ENCODE assay signal across 16 mouse cellular contexts in the genomic region with DNA sequence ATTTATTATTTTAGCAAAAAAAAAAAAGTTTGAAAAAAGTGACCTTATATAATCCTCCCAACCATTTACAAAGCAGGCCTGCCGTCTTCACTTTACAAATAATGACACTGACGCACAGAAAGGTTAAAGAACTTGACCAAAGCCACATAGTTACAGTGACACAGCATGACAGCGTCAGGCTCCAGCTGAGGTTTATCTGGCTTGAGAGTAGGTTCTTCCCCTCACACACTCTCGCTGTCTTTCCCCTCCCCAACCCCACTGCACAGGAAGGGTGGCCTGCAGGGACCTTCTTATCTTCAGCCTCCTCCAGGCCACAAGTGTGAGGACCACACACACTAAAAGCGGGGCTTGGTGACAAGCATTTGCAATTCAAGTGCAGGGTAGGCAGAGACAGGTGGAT. TPM values are rescaled to one million over a fixed set of nuclear protein-coding genes. Genes with fewer than 3 reads are reported as not detected.
A peak's percentile ranks its signal among the peaks of the same experiment; 100 is the strongest.
DNase-seq lines count a peak whose midpoint lies in the region; ATAC-seq and TF ChIP-seq lines count a peak whose summit lies in the region.
"Had no signal": no experiment of that assay in that cellular context is flagged by ENCODE, and none has a peak within 500 bp of the region (broad histone marks: within the 10 kb centered on the region; RNA-seq: fewer than 3 reads in every experiment).

No protein-coding gene starts in this region.

- H3K4me1 ChIP-seq in heart, adult 2 months (ENCODE audit: control insufficient read depth, insufficient read depth, low read length): no peaks in the 10 kb centered on the region
- H3K4me1 ChIP-seq in liver, postnatal 0 days (ENCODE audit: insufficient read depth): no peaks in the 10 kb centered on the region
- no peaks in the 10 kb centered on the region for H3K4me1 ChIP-seq in liver, embryonic 12.5 days
- H3K4me1 ChIP-seq: limb, embryonic 10.5 days had no signal

- H3K9ac ChIP-seq in heart, adult 2 months (ENCODE audit: low read depth, low read length): no peak overlapping the region
- H3K9ac ChIP-seq in liver, postnatal 0 days (replicated peaks): no peak overlapping the region
- H3K9ac ChIP-seq in liver, embryonic 12.5 days: no peak overlapping the region
- H3K9ac ChIP-seq: forebrain, embryonic 15.5 days; midbrain, embryonic 15.5 days had no signal

- no peak overlapping the region for H3K4me3 ChIP-seq in heart, adult 2 months
- H3K4me3 ChIP-seq in liver, postnatal 0 days (ENCODE audit: low read depth, low read length): no peak overlapping the region
- no peak overlapping the region for H3K4me3 ChIP-seq in liver, embryonic 12.5 days
- H3K4me3 ChIP-seq: forebrain, embryonic 15.5 days; hindbrain, embryonic 10.5 days; limb, embryonic 10.5 days; midbrain, embryonic 15.5 days had no signal

- no peak overlapping the region for H3K27ac ChIP-seq in heart, adult 2 months
- no peak overlapping the region for H3K27ac ChIP-seq in liver, postnatal 0 days (ENCODE audit: low read depth)
- no peak overlapping the region for H3K27ac ChIP-seq in liver, embryonic 12.5 days
- H3K27ac ChIP-seq: forebrain, embryonic 15.5 days; hindbrain, embryonic 10.5 days; limb, embryonic 10.5 days; midbrain, embryonic 15.5 days had no signal

- no peak for TF ChIP-seq CTCF in heart, adult 2 months (IDR thresholded peaks at IDR 0.05)
- no peak for TF ChIP-seq CTCF in liver, postnatal 0 days (IDR thresholded peaks at IDR 0.05; ENCODE audit: low read depth)

- no peaks in the 10 kb centered on the region for H3K36me3 ChIP-seq in heart, adult 2 months (ENCODE audit: control insufficient read depth, insufficient read depth, low read length)
- no peaks in the 10 kb centered on the region for H3K36me3 ChIP-seq in liver, postnatal 0 days (replicated peaks; ENCODE audit: insufficient read depth, low read length)
- no peaks in the 10 kb centered on the region for H3K36me3 ChIP-seq in liver, embryonic 12.5 days
- H3K36me3 ChIP-seq: forebrain, embryonic 15.5 days; hindbrain, embryonic 10.5 days; limb, embryonic 10.5 days; midbrain, embryonic 15.5 days had no signal

- 37% methylated on average over 5 of the region's 5 CpGs for WGBS in heart, adult 2 months
- WGBS in liver, postnatal 0 days (ENCODE audit: insufficient replicate concordance): 21% methylated on average over 5 of the region's 5 CpGs
- 13% methylated on average over 5 of the region's 5 CpGs for WGBS in liver, embryonic 12.5 days (ENCODE audit: insufficient replicate concordance)

- no peak for ATAC-seq in liver, postnatal 0 days
- ATAC-seq in liver, embryonic 12.5 days: peak; percentile 65
- ATAC-seq: inflammation-experienced regulatory T-cells, adult 6 months had no signal

- no peaks in the 10 kb centered on the region for H3K27me3 ChIP-seq in heart, adult 2 months (ENCODE audit: control insufficient read depth, insufficient read depth, low read length)
- H3K27me3 ChIP-seq in liver, postnatal 0 days (ENCODE audit: insufficient read depth, low read length): no peaks in the 10 kb centered on the region
- no peaks in the 10 kb centered on the region for H3K27me3 ChIP-seq in liver, embryonic 12.5 days (replicated peaks)
- H3K27me3 ChIP-seq: forebrain, embryonic 15.5 days; midbrain, embryonic 15.5 days; Patski had no signal

- H3K9me3 ChIP-seq in liver, postnatal 0 days (ENCODE audit: low read length): no peaks in the 10 kb centered on the region
- no peaks in the 10 kb centered on the region for H3K9me3 ChIP-seq in liver, embryonic 12.5 days (replicated peaks)
- H3K9me3 ChIP-seq: forebrain, embryonic 15.5 days; hindbrain, embryonic 10.5 days; limb, embryonic 10.5 days; midbrain, embryonic 15.5 days had no signal

- peak; percentile 83 for DNase-seq in heart, adult 11 months
- DNase-seq in heart, adult 2 months: no peak
- peak; percentile 24 for DNase-seq in liver
- DNase-seq in liver, postnatal 0 days: no peak
- DNase-seq in kidney, adult 9 months: peak; percentile 52
- no peak for DNase-seq in cerebellum, adult 18-20 months
- no peak for DNase-seq in embryo, embryonic 10 days (ENCODE audit: low spot score)
- DNase-seq: cerebellum, adult 11 months; thymus, adult 2 months had no signal

- H3K79me2 ChIP-seq in heart, adult 2 months (replicated peaks; ENCODE audit: control insufficient read depth, insufficient read depth, low read length): no peaks in the 10 kb centered on the region

- no peak for TF ChIP-seq POLR2A in heart, adult 2 months (IDR thresholded peaks at IDR 0.05; ENCODE audit: insufficient read depth, low read depth, low read length)

- intact Hi-C loops in heart, adult 2 months (cut with DNase I): no loop called here

- no peak for TF ChIP-seq EP300 in heart, adult 2 months (IDR thresholded peaks at IDR 0.05; ENCODE audit: insufficient read depth, low read depth, low read length)
- no peak for TF ChIP-seq EP300 in liver, postnatal 0 days (IDR thresholded peaks at IDR 0.05; ENCODE audit: low read depth)

- H3K4me2 ChIP-seq in liver, postnatal 0 days (ENCODE audit: low read depth, low read length): no peak overlapping the region
- no peak overlapping the region for H3K4me2 ChIP-seq in liver, embryonic 12.5 days
- H3K4me2 ChIP-seq: forebrain, embryonic 15.5 days; midbrain, embryonic 15.5 days had no signal

RNA-seq across cellular contexts. Expression of a gene that starts 49.5 kb away (rescaled TPM):
- 10 to 100 TPM in 1 of 2 experiments, 1 to 10 TPM in 1; 9.0 to 11.8 TPM for total RNA-seq in heart, adult 2 months (2021)
- 8.4 and 14.6 TPM in 2 replicates for polyA plus RNA-seq in heart, adult 2 months (2012; rRNA removed)
- polyA plus RNA-seq in liver, postnatal 0 days (2015; fragmentation: Nextera tagmentation; extraction: Ambion mirVana): 0.02 and 0.05 TPM in 2 replicates
- polyA plus RNA-seq in liver, embryonic 12.5 days (2016; fragmentation: Nextera tagmentation; extraction: Ambion mirVana): 0.20 and 0.26 TPM in 2 replicates
- polyA plus RNA-seq: inflammation-experienced regulatory T-cells, adult 6 months had no signal

Comparison
In these comparisons a context has a peak if more than half of its experiments do, and no peak if none do; other contexts are left out.
1. DNase-seq: peak in heart, adult 11 months (single experiment), liver (single experiment) and kidney, adult 9 months (single experiment); none in heart, adult 2 months (0 of 2), liver, postnatal 0 days (single experiment), cerebellum, adult 18-20 months (0 of 2) and embryo, embryonic 10 days (single experiment).